In the genomic region with DNA sequence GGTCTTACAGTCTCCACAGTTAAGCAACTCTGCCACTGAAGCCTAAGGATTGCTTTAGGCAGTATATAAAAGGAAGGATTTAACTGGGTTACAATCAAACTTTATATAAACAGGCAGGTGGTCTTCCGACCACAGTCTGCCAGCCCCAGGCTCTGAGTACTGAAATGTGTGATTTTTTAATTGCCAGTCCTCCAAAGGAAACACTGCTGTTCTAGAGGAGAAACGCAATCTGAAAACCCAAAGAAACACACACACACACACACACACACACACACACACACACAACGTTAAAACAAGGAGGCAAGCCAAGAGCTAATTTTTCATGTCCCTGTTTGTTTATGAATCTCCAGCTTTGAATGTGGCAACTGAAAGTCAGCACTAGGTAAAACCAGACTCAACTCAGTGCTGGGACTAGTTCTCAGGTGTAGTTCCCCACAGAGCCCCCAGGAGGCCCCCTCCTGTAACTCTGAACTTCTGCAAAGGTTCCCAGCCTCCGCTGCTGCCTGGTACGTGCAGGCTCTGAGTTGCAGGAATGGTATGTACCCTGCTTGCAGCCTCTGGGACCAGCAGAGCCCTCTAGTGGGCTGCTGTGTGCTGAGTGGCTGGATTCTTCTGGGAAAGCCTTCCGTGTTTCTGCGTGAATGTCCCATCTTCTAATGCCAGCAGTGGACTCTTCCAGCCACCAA, we compare ENCODE assay signal across 9 mouse cellular contexts. TPM values are rescaled to one million over a fixed set of nuclear protein-coding genes. Genes with fewer than 3 reads are reported as not detected.
DNase-seq lines count a peak whose midpoint lies in the region; ATAC-seq and TF ChIP-seq lines count a peak whose summit lies in the region.
"Had no signal": no experiment of that assay in that cellular context is flagged by ENCODE, and none has a peak within 500 bp of the region (broad histone marks: within the 10 kb centered on the region; RNA-seq: fewer than 3 reads in every experiment).

No protein-coding gene starts in this region.

- H3K27me3 ChIP-seq in C2C12 (ENCODE audit: control insufficient read depth, insufficient read depth, insufficient read length), result peaks cover 5% of the 10 kb centered on the region
- no peaks in the 10 kb centered on the region for H3K27me3 ChIP-seq in forebrain, embryonic 10.5 days (ENCODE audit: poor library complexity, severe bottlenecking)
- H3K27me3 ChIP-seq in heart, embryonic 14.5 days (ENCODE audit: control insufficient read depth, insufficient read depth, low read length), result no peaks in the 10 kb centered on the region
- no peaks in the 10 kb centered on the region for H3K27me3 ChIP-seq in liver, embryonic 13.5 days
- no peaks in the 10 kb centered on the region for H3K27me3 ChIP-seq in thymus, adult 2 months (ENCODE audit: control insufficient read depth, insufficient read depth, low read length)

- H3ac ChIP-seq in C2C12 (ENCODE audit: control insufficient read depth, insufficient read length, low read depth), result no peak overlapping the region

- peaks cover 12% of the 10 kb centered on the region for H3K36me3 ChIP-seq in C2C12 (ENCODE audit: control insufficient read depth, insufficient read depth)
- peaks cover 25% of the 10 kb centered on the region for H3K36me3 ChIP-seq in forebrain, embryonic 10.5 days (replicated peaks)
- peaks cover 21% of the 10 kb centered on the region for H3K36me3 ChIP-seq in heart, embryonic 14.5 days (ENCODE audit: control insufficient read depth, insufficient read depth, low read length)
- no peaks in the 10 kb centered on the region for H3K36me3 ChIP-seq in liver, embryonic 13.5 days
- no peaks in the 10 kb centered on the region for H3K36me3 ChIP-seq in thymus, adult 2 months (ENCODE audit: control insufficient read depth, insufficient read depth, low read length)

- 31% methylated on average over 7 of the region's 7 CpGs for WGBS in forebrain, embryonic 10.5 days
- WGBS in heart, embryonic 14.5 days, result 25% methylated on average over 7 of the region's 7 CpGs
- WGBS in liver, embryonic 13.5 days (ENCODE audit: insufficient replicate concordance), result 21% methylated on average over 7 of the region's 7 CpGs
- WGBS in thymus, adult 2 months, result 26% methylated on average over 7 of the region's 7 CpGs

- H3K79me3 ChIP-seq in C2C12 (ENCODE audit: low read depth), result peaks cover 1% of the 10 kb centered on the region

- DNase-seq in adipocyte (ENCODE audit: low spot score), result peak; percentile 92
- DNase-seq in forebrain, embryonic 10.5 days (ENCODE audit: extremely low spot score, low spot score), result peak; percentile 65
- peak; percentile 91 for DNase-seq in kidney, postnatal 14 days
- DNase-seq in liver, embryonic 13.5 days, result peak; percentile 55
- peak; percentile 49 to 63 for DNase-seq in natural killer cell, adult 2 months (ENCODE audit: low spot score in 2 of 2)
- DNase-seq in thymus, adult 2 months, result peak; percentile 79

- H3K9me3 ChIP-seq in forebrain, embryonic 10.5 days, result no peaks in the 10 kb centered on the region
- H3K9me3 ChIP-seq in heart, embryonic 14.5 days (ENCODE audit: control insufficient read depth, low read length), result no peaks in the 10 kb centered on the region
- no peaks in the 10 kb centered on the region for H3K9me3 ChIP-seq in liver, embryonic 13.5 days (replicated peaks)

- no peak for TF ChIP-seq POLR2A in thymus, adult 2 months (IDR thresholded peaks at IDR 0.05; ENCODE audit: control insufficient read depth, extremely low read depth, insufficient read depth, low read length, poor library complexity)

- H3K4me2 ChIP-seq in heart, embryonic 14.5 days (ENCODE audit: low read length), result peak overlapping the region; percentile 51
- peak overlapping the region; percentile 39 for H3K4me2 ChIP-seq in liver, embryonic 13.5 days

- peak; percentile 60 for TF ChIP-seq CTCF in C2C12 (IDR thresholded peaks at IDR 0.05; ENCODE audit: control insufficient read depth, insufficient read depth, insufficient read length)
- peak; percentile 83 for TF ChIP-seq CTCF in thymus, adult 2 months (IDR thresholded peaks at IDR 0.05; ENCODE audit: borderline replicate concordance, control insufficient read depth, extremely low read depth, insufficient read depth, low read length, poor library complexity)

- peak overlapping the region; percentile 42; the same call in 1 of the 2 replicates for H3K9ac ChIP-seq in heart, embryonic 14.5 days (ENCODE audit: low read length)
- H3K9ac ChIP-seq in liver, embryonic 13.5 days, result no peak overlapping the region

- H3K27ac ChIP-seq in forebrain, embryonic 10.5 days, result peak overlapping the region; percentile 13
- H3K27ac ChIP-seq in heart, embryonic 14.5 days (replicated peaks in 1 of 2; ENCODE audit: control insufficient read depth in 1 of 2, insufficient read depth in 1 of 2, low read depth in 2 of 2, low read length in 2 of 2), result peak overlapping the region; percentile 59 to 68
- no peak overlapping the region for H3K27ac ChIP-seq in liver, embryonic 13.5 days
- H3K27ac ChIP-seq in thymus, adult 2 months (ENCODE audit: control insufficient read depth, insufficient read depth, low read length), result no peak overlapping the region
- H3K27ac ChIP-seq: macrophage had no signal

- H3K4me1 ChIP-seq in forebrain, embryonic 10.5 days, result peaks cover 25% of the 10 kb centered on the region
- peaks cover 6% of the 10 kb centered on the region in 2 experiments; a peak in 3 of 4 replicates for H3K4me1 ChIP-seq in heart, embryonic 14.5 days (ENCODE audit: control insufficient read depth in 2 of 2, insufficient read depth in 2 of 2, low read length in 2 of 2)
- H3K4me1 ChIP-seq in liver, embryonic 13.5 days (replicated peaks), result peaks cover 7% of the 10 kb centered on the region
- peaks cover 5% of the 10 kb centered on the region; the same call in 1 of the 2 replicates for H3K4me1 ChIP-seq in thymus, adult 2 months (replicated peaks; ENCODE audit: control insufficient read depth, insufficient read depth, low read length)

- peak; percentile 84 for ATAC-seq in heart, embryonic 14.5 days (ENCODE audit: insufficient number of reproducible peaks, insufficient read depth, low FRiP score, low read depth)
- peak; percentile 78 for ATAC-seq in liver, embryonic 13.5 days (ENCODE audit: low read depth)

- H3K4me3 ChIP-seq in C2C12 (ENCODE audit: insufficient read depth, poor library complexity, severe bottlenecking), result peak overlapping the region; percentile 6
- H3K4me3 ChIP-seq in forebrain, embryonic 10.5 days, result no peak overlapping the region
- H3K4me3 ChIP-seq in heart, embryonic 14.5 days (ENCODE audit: control insufficient read depth in 1 of 2, insufficient read depth in 1 of 2, low read depth in 1 of 2, low read length in 2 of 2), result peak overlapping the region; percentile 10 to 14; a peak in 2 of 4 replicates
- no peak overlapping the region for H3K4me3 ChIP-seq in liver, embryonic 13.5 days (replicated peaks)
- no peak overlapping the region for H3K4me3 ChIP-seq in thymus, adult 2 months (ENCODE audit: control insufficient read depth, insufficient read depth, low read length)

- no peaks in the 10 kb centered on the region for H3K79me2 ChIP-seq in C2C12 (ENCODE audit: control insufficient read depth, insufficient read depth)

TF ChIP-seq in C2C12, 6 proteins besides CTCF, POLR2A, EP300 and RAD21:
- TF ChIP-seq CEBPB (IDR thresholded peaks at IDR 0.05; ENCODE audit: low read depth) (no peak), MYOG (IDR thresholded peaks at IDR 0.05; ENCODE audit: control insufficient read depth, extremely low read depth, insufficient read length) (no peak), FOSL1 (IDR thresholded peaks at IDR 0.05; ENCODE audit: insufficient read depth, low read length, poor library complexity, severe bottlenecking) (no peak)

RNA-seq across cellular contexts. Expression of a gene that starts 23.9 kb away (rescaled TPM):
- 243 TPM for polyA plus RNA-seq in C2C12 (2012; fragmentation: generic; extraction: Trizol)
- 87.2 and 90.2 TPM in 2 replicates for polyA plus RNA-seq in forebrain, embryonic 10.5 days (2016; fragmentation: Nextera tagmentation; extraction: Ambion mirVana)
- polyA plus RNA-seq in heart, embryonic 14.5 days (2014; fragmentation: Nextera tagmentation; extraction: Ambion mirVana), result 104 and 106 TPM in 2 replicates
- 23.3 and 26.1 TPM in 2 replicates for polyA plus RNA-seq in liver, embryonic 13.5 days (2015; fragmentation: Nextera tagmentation; extraction: Ambion mirVana)
- polyA plus RNA-seq in thymus, adult 2 months (2012; rRNA removed), result 76.3 and 87.7 TPM in 2 replicates

RNA-seq across cellular contexts. Expression of a gene that starts 24.0 kb away (rescaled TPM):
- polyA plus RNA-seq in C2C12 (2012; fragmentation: generic; extraction: Trizol), result 42.1 TPM
- polyA plus RNA-seq in forebrain, embryonic 10.5 days (2016; fragmentation: Nextera tagmentation; extraction: Ambion mirVana), result 49.4 and 51.3 TPM in 2 replicates
- polyA plus RNA-seq in heart, embryonic 14.5 days (2014; fragmentation: Nextera tagmentation; extraction: Ambion mirVana), result 51.1 and 53.0 TPM in 2 replicates
- 14.5 and 16.2 TPM in 2 replicates for polyA plus RNA-seq in liver, embryonic 13.5 days (2015; fragmentation: Nextera tagmentation; extraction: Ambion mirVana)
- polyA plus RNA-seq in thymus, adult 2 months (2012; rRNA removed), result 123 and 133 TPM in 2 replicates

Comparison
In these comparisons a context has a peak if more than half of its experiments do, and no peak if none do; other contexts are left out.
1. H3K4me3 ChIP-seq: peak in C2C12 (single experiment) and heart, embryonic 14.5 days (2 of 2); none in forebrain, embryonic 10.5 days (single experiment), liver, embryonic 13.5 days (single experiment) and thymus, adult 2 months (single experiment).
2. H3K27ac ChIP-seq: peak in forebrain, embryonic 10.5 days (single experiment) and heart, embryonic 14.5 days (2 of 2); none in liver, embryonic 13.5 days (single experiment) and thymus, adult 2 months (single experiment).
3. Peak in every context shown above with its lines, with median percentiles within 50 percentile points of each other: DNase-seq.